Mouse (Mus musculus) small intestine, adult 2 months (tissue): ENCODE data around the gene Efnb1.

Source experiments
- CTCF ChIP-seq: fragments of 200-500 bp; IDR thresholded peaks from 2 replicates; pipeline ENCODE4 v1.5.1; 2012; ENCODE audit warnings: low read depth, mild to moderate bottlenecking, control low read depth, inconsistent platforms, low read length, moderate library complexity, mixed read lengths; ENCODE audit not compliant: insufficient replicate concordance, insufficient read length; ENCODE audit errors: extremely low read depth
- POLR2A ChIP-seq: fragments of 200-500 bp; IDR thresholded peaks from 2 replicates; pipeline ENCODE4 v1.6.1; 2012; ENCODE audit warnings: low read depth, mild to moderate bottlenecking, control low read depth, inconsistent platforms, low read length, moderate library complexity

- TF ChIP-seq CTCF (no peak), POLR2A (peak; percentile 96)
Measured at GRCm38 (mm10) chrX:99135523-99136258, at the start of gene Efnb1.
